Mouse (Mus musculus): ENCODE data around the gene Zfp553.

DNA sequence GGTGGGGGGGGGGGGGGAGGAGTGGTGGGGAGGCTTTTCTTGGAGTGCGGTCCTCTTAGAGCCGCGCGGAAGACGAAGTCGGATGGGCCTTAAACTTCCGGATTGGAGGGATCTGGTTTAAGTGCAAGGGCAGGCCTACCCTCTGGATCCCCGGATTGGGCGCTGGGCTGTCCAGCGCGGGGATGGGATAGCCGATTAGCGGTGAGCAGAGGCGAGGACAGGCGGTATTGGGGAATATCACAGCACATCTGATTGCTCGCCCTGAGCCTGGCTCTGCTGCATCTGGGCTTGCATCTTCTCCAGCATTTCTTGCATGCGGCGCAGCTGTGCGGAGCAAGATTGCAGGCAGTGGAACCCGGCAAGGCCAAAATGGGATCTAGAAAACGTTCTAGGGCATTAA, 18.3 kb upstream of the Zfp553 start:
- TF ChIP-seq CTCF (IDR thresholded peaks at IDR 0.05; ENCODE audit: control insufficient read depth, insufficient read depth, low read length) (no peak), POLR2A (IDR thresholded peaks at IDR 0.05; ENCODE audit: borderline replicate concordance, control insufficient read depth, low read depth, low read length) (no peak)

Data from bone marrow, adult 2 months (tissue).